Mouse (Mus musculus): ENCODE results near the gene Cfap73.
A peak's percentile ranks its signal among the peaks of the same experiment; 100 is the strongest.

Cfap73 gene

GRCm38 (mm10) chr5:120647814-120648491 lies 13.9 kb upstream of the Cfap73 start:
- DNase-seq (ENCODE audit: low spot score in 2 of 2): no peak

GRCm38 (mm10) chr5:120647361-120647760 lies 13.3 kb upstream of the Cfap73 start:
- no peak for DNase-seq (ENCODE audit: low spot score in 2 of 2)

- DNase-seq (ENCODE audit: low spot score in 2 of 2): no peak
Measured at GRCm38 (mm10) chr5:120645851-120646250, 11.8 kb upstream of the Cfap73 start.

- DNase-seq (ENCODE audit: low spot score in 2 of 2): no peak
Measured at GRCm38 (mm10) chr5:120644227-120644626, 10.2 kb upstream of the Cfap73 start.

GRCm38 (mm10) chr5:120643365-120644085 lies 9.5 kb upstream of the Cfap73 start:
- no peak for DNase-seq (ENCODE audit: low spot score in 2 of 2)

GRCm38 (mm10) chr5:120640094-120640493 lies 6.1 kb upstream of the Cfap73 start:
- no peak for DNase-seq (ENCODE audit: low spot score in 2 of 2)

- DNase-seq (ENCODE audit: low spot score in 2 of 2): no peak
Measured at GRCm38 (mm10) chr5:120635633-120636032, 1.6 kb upstream of the Cfap73 start.

- no peak for DNase-seq (ENCODE audit: low spot score in 2 of 2)
Measured at GRCm38 (mm10) chr5:120634860-120635259, 825 bp upstream of the Cfap73 start.

GRCm38 (mm10) chr5:120631892-120632291 lies 2.1 kb downstream of the Cfap73 start:
- no peak for DNase-seq (ENCODE audit: low spot score in 2 of 2)

- no peak for DNase-seq (ENCODE audit: low spot score in 2 of 2)
Measured at GRCm38 (mm10) chr5:120631128-120631527, 2.9 kb downstream of the Cfap73 start.

- no peak for DNase-seq (ENCODE audit: low spot score in 2 of 2)
Measured at GRCm38 (mm10) chr5:120628624-120629023, 5.4 kb downstream of the Cfap73 start.

GRCm38 (mm10) chr5:120627515-120628300 lies 6.3 kb downstream of the Cfap73 start:
- no peak for DNase-seq (ENCODE audit: low spot score in 2 of 2)

- DNase-seq (ENCODE audit: low spot score in 2 of 2): no peak
Measured at GRCm38 (mm10) chr5:120626399-120626798, 7.6 kb downstream of the Cfap73 start.

GRCm38 (mm10) chr5:120624427-120624826 lies 9.6 kb downstream of the Cfap73 start:
- DNase-seq (ENCODE audit: low spot score in 2 of 2): no peak

GRCm38 (mm10) chr5:120622198-120622851 lies 11.7 kb downstream of the Cfap73 start:
- no peak for DNase-seq (ENCODE audit: low spot score in 2 of 2)

GRCm38 (mm10) chr5:120621846-120622197 lies 12.2 kb downstream of the Cfap73 start:
- DNase-seq (ENCODE audit: low spot score in 2 of 2): no peak

GRCm38 (mm10) chr5:120621078-120621765 lies 12.8 kb downstream of the Cfap73 start:
- DNase-seq (ENCODE audit: low spot score in 2 of 2): no peak

GRCm38 (mm10) chr5:120620375-120621077 lies 13.5 kb downstream of the Cfap73 start:
- peak; percentile 79 to 86 for DNase-seq (ENCODE audit: low spot score in 2 of 2)

GRCm38 (mm10) chr5:120619201-120619600 lies 14.8 kb downstream of the Cfap73 start:
- DNase-seq (ENCODE audit: low spot score in 2 of 2): peak in 1 of 2 experiments; percentile 64

- DNase-seq (ENCODE audit: low spot score in 2 of 2): no peak
Measured at GRCm38 (mm10) chr5:120618778-120619177, 15.3 kb downstream of the Cfap73 start.

GRCm38 (mm10) chr5:120615903-120616302 lies 18.1 kb downstream of the Cfap73 start:
- DNase-seq (ENCODE audit: low spot score in 2 of 2): no peak

Measured in frontal cortex, postnatal 14 days (tissue).